Mouse (Mus musculus): ENCODE measurements around the gene Snrnp25.
A peak's percentile ranks its signal among the peaks of the same experiment; 100 is the strongest.

The Snrnp25 gene

GRCm38 (mm10) chr11:32205058-32205873 lies at the start of gene Snrnp25:
Snrnp25 (plus strand) TSS chr11:32205415.
- DNase-seq: peak; percentile 96 to 97

- DNase-seq: peak in 1 of 2 experiments; percentile 42
Observed at GRCm38 (mm10) chr11:32156854-32157630, 48.2 kb upstream of the Snrnp25 start.

GRCm38 (mm10) chr11:32157791-32158594 lies 47.2 kb upstream of the Snrnp25 start:
- peak; percentile 82 to 90 for DNase-seq

GRCm38 (mm10) chr11:32159176-32159575 lies 46.0 kb upstream of the Snrnp25 start:
- DNase-seq: no peak

- no peak for DNase-seq
Observed at GRCm38 (mm10) chr11:32160341-32160740, 44.9 kb upstream of the Snrnp25 start.

- DNase-seq: peak; percentile 71 to 75
Observed at GRCm38 (mm10) chr11:32161500-32161899, 43.7 kb upstream of the Snrnp25 start.

- DNase-seq: peak; percentile 97 to 98
Observed at GRCm38 (mm10) chr11:32161922-32162804, 43.1 kb upstream of the Snrnp25 start.

GRCm38 (mm10) chr11:32166683-32167082 lies 38.5 kb upstream of the Snrnp25 start:
- no peak for DNase-seq

GRCm38 (mm10) chr11:32178506-32178905 lies 26.7 kb upstream of the Snrnp25 start:
- DNase-seq: no peak

GRCm38 (mm10) chr11:32181246-32181645 lies 24.0 kb upstream of the Snrnp25 start:
- no peak for DNase-seq

GRCm38 (mm10) chr11:32181973-32182868 lies 23.0 kb upstream of the Snrnp25 start:
- DNase-seq: peak; percentile 96 to 98

- no peak for DNase-seq
Observed at GRCm38 (mm10) chr11:32184469-32184868, 20.7 kb upstream of the Snrnp25 start.

GRCm38 (mm10) chr11:32186031-32186430 lies 19.2 kb upstream of the Snrnp25 start:
- DNase-seq: no peak

- DNase-seq: no peak
Observed at GRCm38 (mm10) chr11:32187256-32187655, 18.0 kb upstream of the Snrnp25 start.

GRCm38 (mm10) chr11:32188881-32189280 lies 16.3 kb upstream of the Snrnp25 start:
- DNase-seq: no peak

GRCm38 (mm10) chr11:32189434-32189833 lies 15.8 kb upstream of the Snrnp25 start:
- DNase-seq: no peak

GRCm38 (mm10) chr11:32190119-32190518 lies 15.1 kb upstream of the Snrnp25 start:
- peak; percentile 40 to 47 for DNase-seq

GRCm38 (mm10) chr11:32190603-32191110 lies 14.6 kb upstream of the Snrnp25 start:
- DNase-seq: peak; percentile 26 to 29

- DNase-seq: no peak
Observed at GRCm38 (mm10) chr11:32193156-32193555, 12.1 kb upstream of the Snrnp25 start.

- no peak for DNase-seq
Observed at GRCm38 (mm10) chr11:32194086-32194485, 11.1 kb upstream of the Snrnp25 start.

- DNase-seq: no peak
Observed at GRCm38 (mm10) chr11:32194626-32195025, 10.6 kb upstream of the Snrnp25 start.

Data from cerebellum, postnatal 10 days (tissue).